Mouse (Mus musculus): ENCODE measurements around the gene Mterf2.

- no peak for TF ChIP-seq POLR2A (IDR thresholded peaks at IDR 0.05; ENCODE audit: borderline replicate concordance, low read depth, low read length)
- no peak for TF ChIP-seq CTCF (IDR thresholded peaks at IDR 0.05; ENCODE audit: low read depth, low read length)
Measured at GRCm38 (mm10) chr10:85164791-85165190, 37.0 kb upstream of the Mterf2 start.

Data from bone marrow macrophage, adult 2 months (primary cell).